Mouse (Mus musculus) liver, postnatal 0 days (tissue): Measurements from ENCODE around the gene Atp6v0a2. TPM values are rescaled to one million over a fixed set of nuclear protein-coding genes. Genes with fewer than 3 reads are reported as not detected.

Experiments
- ATAC-seq: fragments of 200-750 bp; cut with Nextera tagmentation; 2 replicates; pipeline ENCODE4 v1.8.0; 2017; ENCODE audit warnings: mild to moderate bottlenecking, moderate library complexity
- DNase-seq: peaks from one replicate; pipeline ENCODE4 v3.0.0-alpha.2; 2016
- H3K27ac ChIP-seq: fragments of 300-500 bp; sonication (generic); 2 replicates; pipeline ENCODE4 v1.5.1; 2014; ENCODE audit warnings: antibody characterized with exemption, moderate library complexity, mild to moderate bottlenecking, low read depth
- H3K27me3 ChIP-seq: fragments of 300-500 bp; sonication (generic); 2 replicates; pipeline ENCODE4 v1.6.1; 2014; ENCODE audit warnings: low read length, control low read depth, mixed read lengths; ENCODE audit not compliant: insufficient read depth
- H3K36me3 ChIP-seq: fragments of 300-500 bp; sonication (generic); replicated peaks from 2 replicates; pipeline ENCODE4 v1.6.1; 2014; ENCODE audit warnings: mild to moderate bottlenecking, control low read depth, low read length, moderate library complexity, mixed read lengths; ENCODE audit not compliant: insufficient read depth
- H3K4me1 ChIP-seq: fragments of 300-500 bp; sonication (generic); 2 replicates; pipeline ENCODE4 v1.6.1; 2014; ENCODE audit warnings: antibody characterized with exemption, mild to moderate bottlenecking, control low read depth; ENCODE audit not compliant: insufficient read depth
- H3K4me2 ChIP-seq: fragments of 300-500 bp; sonication (generic); 2 replicates; pipeline ENCODE4 v1.6.1; 2014; ENCODE audit warnings: low read depth, mild to moderate bottlenecking, low read length, moderate library complexity, mixed read lengths
- H3K4me3 ChIP-seq: fragments of 300-500 bp; sonication (generic); 2 replicates; pipeline ENCODE4 v1.5.1; 2014; ENCODE audit warnings: low read depth, low read length
- H3K9ac ChIP-seq: fragments of 300-500 bp; sonication (generic); replicated peaks from 2 replicates; pipeline ENCODE4 v1.6.1; 2014; ENCODE audit warnings: mild to moderate bottlenecking, moderate library complexity
- H3K9me3 ChIP-seq: fragments of 300-500 bp; sonication (generic); 2 replicates; pipeline ENCODE4 v1.6.1; 2016; ENCODE audit warnings: mild to moderate bottlenecking, control low read depth, low read length, mixed read lengths
- CTCF ChIP-seq: sonication (generic); IDR thresholded peaks from 2 replicates; pipeline ENCODE4 v1.5.1; 2016; ENCODE audit warnings: antibody characterized with exemption, low read depth
- EP300 ChIP-seq: IDR thresholded peaks from 2 replicates; pipeline ENCODE4 v1.6.1; 2016; ENCODE audit warnings: antibody characterized with exemption, low read depth, mild to moderate bottlenecking
- WGBS: fragments of 180-500 bp; shearing (Covaris S2); extraction: QIAGEN DNeasy Blood & Tissue Kit; methylation state at CpG from one replicate; pipeline ENCODE4 v1.1.7; 2014; ENCODE audit not compliant: insufficient replicate concordance; 5-methylcytosine and 5-hydroxymethylcytosine counted together
- polyA plus RNA-seq: library from polyadenylated mRNA; unstranded; fragments of >200 nt; fragmentation: Nextera tagmentation; extraction: Ambion mirVana; gene quantifications from 2 replicates; pipeline ENCODE4 v1.2.1, GENCODE M21; 2015

The Atp6v0a2 gene
- polyA plus RNA-seq, 1 experiment from 2014 or later = 12.4 TPM

- H3K4me1 ChIP-seq = no peaks in the 10 kb centered on the region
- TF ChIP-seq CTCF = no peak
- TF ChIP-seq EP300 = no peak
- ATAC-seq = no peak
- H3K36me3 ChIP-seq = peaks cover 59% of the 10 kb centered on the region
- no peak overlapping the region for H3K27ac ChIP-seq
- no peak for DNase-seq
- no peaks in the 10 kb centered on the region for H3K27me3 ChIP-seq
- H3K4me3 ChIP-seq = no peak overlapping the region
- H3K9me3 ChIP-seq = no peaks in the 10 kb centered on the region
- no peak overlapping the region for H3K9ac ChIP-seq
- WGBS = 91% methylated on average over 11 of the region's 11 CpGs
- H3K4me2 ChIP-seq = no peak overlapping the region
Observed at GRCm38 (mm10) chr5:124717969-124718368, 89.6 kb downstream of the Atp6v0a2 start.

- peaks cover 58% of the 10 kb centered on the region for H3K36me3 ChIP-seq
- ATAC-seq = no peak
Observed at GRCm38 (mm10) chr5:124718396-124718795, 90.0 kb downstream of the Atp6v0a2 start.

GRCm38 (mm10) chr5:124723125-124723524, 94.7 kb downstream of the Atp6v0a2 start:
- no peak for ATAC-seq
- Histone ChIP-seq H3K9me3 (no peaks in the 10 kb centered on the region), H3K4me1 (peaks cover 2% of the 10 kb centered on the region; the same call in 1 of the 2 replicates)

More at GRCm38 (mm10) chr5:124718396-124718795, 90.0 kb downstream of the Atp6v0a2 start:
- H3K27me3 ChIP-seq = no peaks in the 10 kb centered on the region
- no peak overlapping the region for H3K4me3 ChIP-seq
- 82% methylated on average over 7 of the region's 7 CpGs for WGBS
- H3K4me1 ChIP-seq = no peaks in the 10 kb centered on the region
- H3K9ac ChIP-seq = no peak overlapping the region
- no peak for TF ChIP-seq CTCF
- no peak for TF ChIP-seq EP300
- no peak for DNase-seq
- no peak overlapping the region for H3K27ac ChIP-seq
- H3K4me2 ChIP-seq = no peak overlapping the region
- no peaks in the 10 kb centered on the region for H3K9me3 ChIP-seq

GRCm38 (mm10) chr5:124724997-124725396, 96.6 kb downstream of the Atp6v0a2 start, which contains the start of gene Dnah10:
Gene Dnah10, plus strand, starts transcription at chr5:124725085.
- Histone ChIP-seq H3K27ac (no peak within 1 kb of the TSS), H3K36me3 (peaks cover 25% of the 10 kb centered on the region), H3K4me3 (no peak within 1 kb of the TSS), H3K9ac (no peak within 1 kb of the TSS), H3K9me3 (no peaks in the 10 kb centered on the region), H3K4me1 (peaks cover 6% of the 10 kb centered on the region), H3K27me3 (no peaks in the 10 kb centered on the region), H3K4me2 (no peak within 1 kb of the TSS)
- DNase-seq = no peak
- 24% methylated on average over 29 of the region's 29 CpGs for WGBS
- no peak for ATAC-seq
- TF ChIP-seq CTCF = no peak
- no peak for TF ChIP-seq EP300

More at GRCm38 (mm10) chr5:124723125-124723524, 94.7 kb downstream of the Atp6v0a2 start:
- Histone ChIP-seq H3K4me2 (no peak overlapping the region), H3K4me3 (no peak overlapping the region), H3K27ac (no peak overlapping the region), H3K9ac (no peak overlapping the region), H3K27me3 (no peaks in the 10 kb centered on the region), H3K36me3 (peaks cover 40% of the 10 kb centered on the region)
- 95% methylated on average over 6 of the region's 6 CpGs for WGBS
- no peak for DNase-seq
- no peak for TF ChIP-seq EP300
- TF ChIP-seq CTCF = no peak

- H3K4me2 ChIP-seq = peak overlapping the region; percentile 66
- WGBS = 10% methylated on average over 20 of the region's 21 CpGs
- no peak for ATAC-seq
- TF ChIP-seq EP300 (no peak), CTCF (no peak)
- no peaks in the 10 kb centered on the region for H3K9me3 ChIP-seq
- no peaks in the 10 kb centered on the region for H3K27me3 ChIP-seq
- H3K9ac ChIP-seq = no peak overlapping the region
- H3K4me3 ChIP-seq = peak overlapping the region; percentile 24
- DNase-seq = peak; percentile 29
- no peak overlapping the region for H3K27ac ChIP-seq
- H3K36me3 ChIP-seq = no peaks in the 10 kb centered on the region
- H3K4me1 ChIP-seq = peaks cover 6% of the 10 kb centered on the region
Observed at GRCm38 (mm10) chr5:124729662-124730206, 101.4 kb downstream of the Atp6v0a2 start.

GRCm38 (mm10) chr5:124733961-124734360, 105.6 kb downstream of the Atp6v0a2 start:
- Histone ChIP-seq H3K4me2 (no peak overlapping the region), H3K27ac (no peak overlapping the region), H3K4me1 (peaks cover 3% of the 10 kb centered on the region; the same call in 1 of the 2 replicates), H3K9ac (no peak overlapping the region), H3K9me3 (no peaks in the 10 kb centered on the region), H3K36me3 (no peaks in the 10 kb centered on the region), H3K27me3 (no peaks in the 10 kb centered on the region), H3K4me3 (no peak overlapping the region)
- 85% methylated on average over 12 of the region's 12 CpGs for WGBS
- TF ChIP-seq EP300 (no peak), CTCF (peak; percentile 15; the same call in 1 of the 2 replicates)
- DNase-seq = no peak
- ATAC-seq = no peak
